9 mouse cellular contexts compared by ENCODE assay signal in genomic region chr9:51292674-51293073, GRCm38 (mm10). TPM values are rescaled to one million over a fixed set of nuclear protein-coding genes. Genes with fewer than 3 reads are reported as not detected.
DNase-seq lines count a peak whose midpoint lies in the region; ATAC-seq lines count a peak whose summit lies in the region.
"Had no signal": no experiment of that assay in that cellular context is flagged by ENCODE, and none has a peak within 500 bp of the region (broad histone marks: within the 10 kb centered on the region; RNA-seq: fewer than 3 reads in every experiment).

No protein-coding gene starts in this region.

- WGBS in limb, embryonic 13.5 days, result 31% methylated on average over 4 of the region's 4 CpGs
- WGBS in stomach, embryonic 15.5 days, result 25% methylated on average over 4 of the region's 4 CpGs

- H3K36me3 ChIP-seq in limb, embryonic 13.5 days, result no peaks in the 10 kb centered on the region
- no peaks in the 10 kb centered on the region for H3K36me3 ChIP-seq in stomach, embryonic 15.5 days
- H3K36me3 ChIP-seq: embryonic facial prominence, embryonic 12.5 days had no signal

- no peak overlapping the region for H3K27ac ChIP-seq in limb, embryonic 13.5 days
- H3K27ac ChIP-seq in stomach, embryonic 15.5 days, result no peak overlapping the region
- H3K27ac ChIP-seq: embryonic facial prominence, embryonic 12.5 days had no signal

- DNase-seq in 416B (ENCODE audit: low read depth), result peak; percentile 76
- DNase-seq in adrenal gland, adult 18-20 months (ENCODE audit: low spot score in 2 of 2), result peak; percentile 55 to 69
- peak; percentile 94 for DNase-seq in embryo, embryonic 10.5 days (ENCODE audit: low spot score)
- DNase-seq in gastrocnemius, postnatal 25 days, result peak; percentile 48
- peak; percentile 85 for DNase-seq in kidney, adult 9 months
- DNase-seq in natural killer cell, adult 2 months (ENCODE audit: low spot score in 2 of 2), result peak; percentile 17 to 71

- H3K9ac ChIP-seq in limb, embryonic 13.5 days, result no peak overlapping the region
- no peak overlapping the region for H3K9ac ChIP-seq in stomach, embryonic 15.5 days
- H3K9ac ChIP-seq: embryonic facial prominence, embryonic 12.5 days had no signal

- no peaks in the 10 kb centered on the region for H3K4me1 ChIP-seq in limb, embryonic 13.5 days
- H3K4me1 ChIP-seq in stomach, embryonic 15.5 days, result no peaks in the 10 kb centered on the region
- H3K4me1 ChIP-seq: embryonic facial prominence, embryonic 12.5 days had no signal

- H3K4me3 ChIP-seq in limb, embryonic 13.5 days, result no peak overlapping the region
- H3K4me3 ChIP-seq in stomach, embryonic 15.5 days (replicated peaks), result no peak overlapping the region
- H3K4me3 ChIP-seq: embryonic facial prominence, embryonic 12.5 days had no signal

- 0 out of 2 replicates have a peak, but pooled peaks cover 19% of the 10 kb centered on the region for H3K27me3 ChIP-seq in limb, embryonic 13.5 days
- H3K27me3 ChIP-seq in stomach, embryonic 15.5 days (replicated peaks), result no peaks in the 10 kb centered on the region
- H3K27me3 ChIP-seq: embryonic facial prominence, embryonic 12.5 days had no signal

- ATAC-seq in limb, embryonic 13.5 days (ENCODE audit: low FRiP score, low read depth), result 0 out of 2 replicates have a peak, but pooled peaks have one; percentile 24
- ATAC-seq in stomach, embryonic 15.5 days (ENCODE audit: insufficient read depth, low FRiP score, low read depth), result peak; percentile 27; the same call in 1 of the 2 replicates

- H3K4me2 ChIP-seq in limb, embryonic 13.5 days (replicated peaks), result no peak overlapping the region
- no peak overlapping the region for H3K4me2 ChIP-seq in stomach, embryonic 15.5 days
- H3K4me2 ChIP-seq: embryonic facial prominence, embryonic 12.5 days had no signal

- H3K9me3 ChIP-seq in limb, embryonic 13.5 days, result no peaks in the 10 kb centered on the region
- H3K9me3 ChIP-seq in stomach, embryonic 15.5 days, result no peaks in the 10 kb centered on the region
- H3K9me3 ChIP-seq: embryonic facial prominence, embryonic 12.5 days had no signal

RNA-seq across cellular contexts. Expression of gene Colca2, which starts 14.3 kb away (rescaled TPM):
- 1 to 10 TPM; 2.0 to 3.3 TPM for total RNA-seq in adrenal gland, adult 18-20 months (2021)
- 1 to 10 TPM in 1 of 2 experiments, not detected in 1; 1.1 TPM for total RNA-seq in gastrocnemius, postnatal 25 days (2021)
- polyA plus RNA-seq in limb, embryonic 13.5 days (2015; fragmentation: Nextera tagmentation; extraction: Ambion mirVana), result 3.0 and 3.3 TPM in 2 replicates
- polyA plus RNA-seq in stomach, embryonic 15.5 days (2015; fragmentation: Nextera tagmentation; extraction: Ambion mirVana), result 6.3 and 6.7 TPM in 2 replicates

RNA-seq across cellular contexts. Expression of gene 1810046K07Rik, which starts 36.0 kb away (rescaled TPM):
- total RNA-seq in adrenal gland, adult 18-20 months (2021), result not detected
- not detected for total RNA-seq in gastrocnemius, postnatal 25 days (2021)
- polyA plus RNA-seq in limb, embryonic 13.5 days (2015; fragmentation: Nextera tagmentation; extraction: Ambion mirVana), result 0.60 and 0.67 TPM in 2 replicates
- polyA plus RNA-seq in stomach, embryonic 15.5 days (2015; fragmentation: Nextera tagmentation; extraction: Ambion mirVana), result 0.50 and 0.72 TPM in 2 replicates
- polyA plus RNA-seq: embryonic facial prominence, embryonic 12.5 days had no signal

Comparison
In these comparisons a context has a peak if more than half of its experiments do, and no peak if none do; other contexts are left out.
1. DNase-seq: peak in every context shown above with its lines; median percentile 94 in embryo, embryonic 10.5 days; 85 in kidney, adult 9 months; 76 in 416B; 62 in adrenal gland, adult 18-20 months; 48 in gastrocnemius, postnatal 25 days; 44 in natural killer cell, adult 2 months.